Mouse (Mus musculus): ENCODE measurements around the gene Etl4. TPM values are rescaled to one million over a fixed set of nuclear protein-coding genes. Genes with fewer than 3 reads are reported as not detected.

The Etl4 gene
- total and polyA plus RNA-seq, 2 experiments: 3.5 to 5.5 TPM

DNA sequence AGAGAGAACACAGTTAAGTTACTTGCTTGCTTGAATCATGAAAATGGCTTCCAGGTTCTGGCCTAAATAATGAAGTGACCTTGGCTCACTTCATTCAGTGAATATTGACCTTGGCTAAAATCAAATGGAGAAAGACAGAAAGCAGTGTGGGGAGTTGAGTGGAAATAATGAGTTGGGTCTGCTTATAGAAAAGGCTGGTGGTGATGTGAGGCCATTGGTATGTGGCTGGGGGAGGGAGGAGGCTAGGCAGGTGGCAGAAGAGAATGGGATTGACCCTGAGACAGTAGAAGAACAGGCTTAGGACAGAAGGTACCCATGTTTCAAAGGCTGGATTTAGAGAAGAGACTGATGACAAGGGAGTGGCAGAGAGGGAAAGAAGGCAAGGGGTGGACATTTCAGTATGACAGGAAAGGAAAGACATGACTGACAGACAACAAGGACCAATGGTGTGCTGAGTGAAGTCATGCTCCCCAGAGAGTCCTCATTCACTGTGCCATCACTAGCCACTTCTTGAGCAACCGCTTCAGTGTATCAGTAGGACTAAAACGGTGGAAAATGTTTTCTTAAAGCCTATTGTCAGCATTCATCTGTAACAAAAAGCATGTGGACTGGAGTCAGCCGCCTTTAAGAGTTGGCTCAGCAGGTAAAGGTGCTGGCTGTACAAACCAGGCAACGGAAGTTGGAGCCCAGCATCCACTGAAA is 854.1 kb downstream of the Etl4 start:
- no peaks in the 10 kb centered on the region for H3K4me1 ChIP-seq (ENCODE audit: control insufficient read depth, insufficient read depth, low read length)
- 93% methylated on average over 4 of the region's 4 CpGs for WGBS

DNA sequence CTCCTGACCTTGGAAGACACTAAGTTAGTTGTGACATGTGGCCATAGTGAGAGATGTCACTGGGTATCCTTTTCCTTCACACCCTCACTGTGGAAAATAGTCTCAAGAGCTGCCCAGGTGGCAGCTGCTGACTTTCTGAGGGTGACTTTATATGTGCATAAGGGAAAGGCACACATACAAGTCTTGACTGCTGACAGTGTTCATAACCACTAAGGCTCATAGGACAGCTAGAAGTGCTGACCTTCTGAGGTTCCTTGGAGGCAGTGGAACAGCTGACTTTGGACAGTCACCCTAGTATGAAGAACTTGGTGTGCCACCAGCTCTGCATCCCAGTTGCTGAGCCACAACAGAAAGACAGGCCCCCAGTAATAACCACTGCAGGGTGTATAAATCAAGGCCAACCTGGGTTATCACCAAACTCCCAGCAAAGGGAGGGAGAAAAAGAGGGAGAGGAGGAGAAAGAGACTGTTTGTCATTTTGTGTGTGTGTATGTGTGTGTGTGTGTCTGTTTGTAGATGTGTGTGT is 855.0 kb downstream of the Etl4 start:
- TF ChIP-seq CTCF (IDR thresholded peaks at IDR 0.05; ENCODE audit: low read depth, low read length) (no peak), POLR2A (IDR thresholded peaks at IDR 0.05; ENCODE audit: extremely low read depth, insufficient read depth, low read length) (no peak)
- peaks cover 6% of the 10 kb centered on the region; the same call in 1 of the 2 replicates for H3K36me3 ChIP-seq (ENCODE audit: control insufficient read depth, insufficient read depth, low read length)
- H3K27ac ChIP-seq (replicated peaks; ENCODE audit: insufficient read depth, low read depth, low read length): no peak overlapping the region
- no peaks in the 10 kb centered on the region for H3K27me3 ChIP-seq (ENCODE audit: control insufficient read depth, insufficient read depth, low read length)
- H3K4me1 ChIP-seq (ENCODE audit: control insufficient read depth, insufficient read depth, low read length): no peaks in the 10 kb centered on the region
- DNase-seq (ENCODE audit: extremely low read depth, low read depth, low spot score): no peak
- no peak overlapping the region for H3K4me3 ChIP-seq (ENCODE audit: insufficient read depth, low read depth, low read length)
- H3K9ac ChIP-seq (ENCODE audit: low read depth, low read length): no peak overlapping the region
- no peaks in the 10 kb centered on the region for H3K79me2 ChIP-seq (ENCODE audit: control insufficient read depth, insufficient read depth, low read length)

More for the DNA sequence above, 854.1 kb downstream of the Etl4 start:
- Histone ChIP-seq H3K4me3 (ENCODE audit: insufficient read depth, low read depth, low read length) (no peak overlapping the region), H3K36me3 (ENCODE audit: control insufficient read depth, insufficient read depth, low read length) (peaks cover 6% of the 10 kb centered on the region; the same call in 1 of the 2 replicates), H3K79me2 (ENCODE audit: control insufficient read depth, insufficient read depth, low read length) (no peaks in the 10 kb centered on the region), H3K27me3 (ENCODE audit: control insufficient read depth, insufficient read depth, low read length) (no peaks in the 10 kb centered on the region), H3K9ac (ENCODE audit: low read depth, low read length) (no peak overlapping the region), H3K27ac (replicated peaks; ENCODE audit: insufficient read depth, low read depth, low read length) (no peak overlapping the region)
- DNase-seq (ENCODE audit: extremely low read depth, low read depth, low spot score): no peak
- TF ChIP-seq CTCF (IDR thresholded peaks at IDR 0.05; ENCODE audit: low read depth, low read length) (no peak), POLR2A (IDR thresholded peaks at IDR 0.05; ENCODE audit: extremely low read depth, insufficient read depth, low read length) (no peak)

DNA sequence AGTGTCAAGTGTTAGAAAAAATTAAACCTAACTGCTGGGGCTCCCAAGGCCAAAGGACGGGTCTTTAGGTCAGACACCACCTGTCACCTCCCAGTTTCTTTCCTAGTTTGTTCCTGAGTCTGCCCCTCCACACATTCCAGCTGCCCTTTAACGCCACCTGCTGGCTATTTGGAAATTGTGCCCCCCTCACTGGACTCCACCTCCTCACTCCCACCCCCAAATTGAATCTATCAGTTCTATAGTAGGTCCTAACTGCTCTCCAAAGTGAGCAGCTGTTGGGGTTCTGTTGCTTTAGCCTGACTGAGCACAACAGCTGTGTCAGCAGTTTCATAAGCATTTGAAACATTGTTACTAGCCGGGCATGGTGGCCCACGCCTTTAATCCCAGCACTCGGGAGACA is 859.1 kb downstream of the Etl4 start:
- Histone ChIP-seq H3K79me2 (ENCODE audit: control insufficient read depth, insufficient read depth, low read length) (no peaks in the 10 kb centered on the region), H3K27ac (replicated peaks; ENCODE audit: insufficient read depth, low read depth, low read length) (no peak overlapping the region), H3K36me3 (ENCODE audit: control insufficient read depth, insufficient read depth, low read length) (peaks cover 13% of the 10 kb centered on the region), H3K4me1 (ENCODE audit: control insufficient read depth, insufficient read depth, low read length) (no peaks in the 10 kb centered on the region), H3K4me3 (ENCODE audit: insufficient read depth, low read depth, low read length) (no peak overlapping the region), H3K9ac (ENCODE audit: low read depth, low read length) (no peak overlapping the region), H3K27me3 (ENCODE audit: control insufficient read depth, insufficient read depth, low read length) (no peaks in the 10 kb centered on the region)
- TF ChIP-seq POLR2A (IDR thresholded peaks at IDR 0.05; ENCODE audit: extremely low read depth, insufficient read depth, low read length): no peak
- TF ChIP-seq CTCF (IDR thresholded peaks at IDR 0.05; ENCODE audit: low read depth, low read length): peak; percentile 20; the same call in 1 of the 2 replicates
- DNase-seq (ENCODE audit: extremely low read depth, low read depth, low spot score): no peak
- 82% methylated on average over 5 of the region's 5 CpGs for WGBS

DNA sequence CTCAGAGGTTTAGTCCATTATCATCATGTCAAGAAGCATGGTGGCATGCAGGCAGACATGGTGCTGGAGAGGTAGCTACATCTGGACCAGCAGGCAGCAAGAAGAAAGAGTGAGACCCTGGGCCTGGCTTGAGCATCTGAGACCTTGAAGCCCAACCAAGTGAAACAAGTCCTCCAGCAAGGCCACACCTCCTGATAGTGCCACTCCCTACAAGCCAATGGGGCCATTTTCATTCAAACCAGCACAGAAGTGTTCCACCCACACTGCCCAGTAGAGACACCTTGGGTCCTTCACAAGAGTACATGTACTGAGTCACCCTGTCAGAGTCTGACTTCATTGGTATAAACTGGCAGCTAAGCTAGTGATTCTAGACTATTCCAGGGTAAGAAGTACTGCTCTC is 860.6 kb downstream of the Etl4 start:
- Histone ChIP-seq H3K27ac (replicated peaks; ENCODE audit: insufficient read depth, low read depth, low read length) (no peak overlapping the region), H3K9ac (ENCODE audit: low read depth, low read length) (no peak overlapping the region), H3K36me3 (ENCODE audit: control insufficient read depth, insufficient read depth, low read length) (peaks cover 13% of the 10 kb centered on the region), H3K4me1 (ENCODE audit: control insufficient read depth, insufficient read depth, low read length) (no peaks in the 10 kb centered on the region), H3K4me3 (ENCODE audit: insufficient read depth, low read depth, low read length) (no peak overlapping the region), H3K79me2 (ENCODE audit: control insufficient read depth, insufficient read depth, low read length) (no peaks in the 10 kb centered on the region), H3K27me3 (ENCODE audit: control insufficient read depth, insufficient read depth, low read length) (no peaks in the 10 kb centered on the region)
- DNase-seq (ENCODE audit: extremely low read depth, low read depth, low spot score): no peak
- TF ChIP-seq CTCF (IDR thresholded peaks at IDR 0.05; ENCODE audit: low read depth, low read length) (no peak), POLR2A (IDR thresholded peaks at IDR 0.05; ENCODE audit: extremely low read depth, insufficient read depth, low read length) (no peak)

DNA sequence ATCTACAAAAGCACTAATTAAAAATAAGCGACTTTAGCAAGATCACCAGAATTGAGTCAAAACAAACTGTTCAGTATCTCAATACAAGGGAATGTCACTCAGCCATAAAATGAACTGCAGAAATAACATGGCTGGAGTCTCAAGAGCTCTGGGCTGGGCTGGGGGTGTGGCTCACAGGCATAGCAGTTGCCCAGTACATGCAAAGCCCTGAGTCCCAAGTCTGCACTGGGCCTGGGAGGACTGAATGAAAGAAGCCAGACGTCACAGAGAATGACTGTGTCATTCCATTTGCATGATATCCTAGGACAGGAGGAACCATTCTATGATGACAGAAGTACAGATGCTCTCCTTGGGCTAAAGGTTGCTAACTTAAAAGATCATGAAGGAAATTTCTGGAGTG is 864.9 kb downstream of the Etl4 start:
- Histone ChIP-seq H3K36me3 (ENCODE audit: control insufficient read depth, insufficient read depth, low read length) (peaks cover 7% of the 10 kb centered on the region), H3K27me3 (ENCODE audit: control insufficient read depth, insufficient read depth, low read length) (no peaks in the 10 kb centered on the region), H3K9ac (ENCODE audit: low read depth, low read length) (no peak overlapping the region), H3K27ac (replicated peaks; ENCODE audit: insufficient read depth, low read depth, low read length) (no peak overlapping the region), H3K79me2 (ENCODE audit: control insufficient read depth, insufficient read depth, low read length) (no peaks in the 10 kb centered on the region), H3K4me1 (ENCODE audit: control insufficient read depth, insufficient read depth, low read length) (no peaks in the 10 kb centered on the region), H3K4me3 (ENCODE audit: insufficient read depth, low read depth, low read length) (no peak overlapping the region)
- 81% methylated on average over 2 of the region's 2 CpGs for WGBS
- TF ChIP-seq CTCF (IDR thresholded peaks at IDR 0.05; ENCODE audit: low read depth, low read length) (no peak), POLR2A (IDR thresholded peaks at IDR 0.05; ENCODE audit: extremely low read depth, insufficient read depth, low read length) (no peak)
- DNase-seq (ENCODE audit: extremely low read depth, low read depth, low spot score): no peak

DNA sequence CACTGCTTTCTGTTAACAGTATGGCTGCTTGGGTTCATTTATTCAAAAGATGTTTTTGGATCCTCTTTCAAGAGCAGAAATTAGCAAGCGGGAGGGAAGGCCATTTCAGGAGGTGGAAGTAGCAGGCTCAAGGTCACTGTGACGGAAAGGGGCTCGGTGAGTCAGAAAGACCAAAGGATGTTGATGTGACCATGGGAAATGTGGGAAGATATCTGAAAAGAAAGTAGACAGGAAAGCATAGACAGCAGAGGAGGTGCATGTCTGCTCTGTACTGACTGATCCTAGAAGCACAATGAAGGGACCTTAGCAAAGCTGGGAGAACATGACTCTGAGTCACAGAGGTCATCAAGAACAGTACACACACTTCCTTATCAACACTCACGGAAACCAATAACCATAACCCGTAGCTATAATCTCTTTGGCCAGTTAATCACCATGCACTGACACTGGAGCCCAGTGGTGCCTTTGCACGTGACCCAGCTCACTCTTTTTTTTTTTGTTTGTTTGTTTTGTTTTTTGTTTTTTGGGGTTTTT is 866.7 kb downstream of the Etl4 start:
- Histone ChIP-seq H3K27me3 (ENCODE audit: control insufficient read depth, insufficient read depth, low read length) (no peaks in the 10 kb centered on the region), H3K27ac (replicated peaks; ENCODE audit: insufficient read depth, low read depth, low read length) (no peak overlapping the region), H3K4me1 (ENCODE audit: control insufficient read depth, insufficient read depth, low read length) (no peaks in the 10 kb centered on the region), H3K36me3 (ENCODE audit: control insufficient read depth, insufficient read depth, low read length) (peaks cover 7% of the 10 kb centered on the region), H3K79me2 (ENCODE audit: control insufficient read depth, insufficient read depth, low read length) (no peaks in the 10 kb centered on the region), H3K4me3 (ENCODE audit: insufficient read depth, low read depth, low read length) (no peak overlapping the region), H3K9ac (ENCODE audit: low read depth, low read length) (no peak overlapping the region)
- peak; percentile 10 for DNase-seq (ENCODE audit: extremely low read depth, low read depth, low spot score)
- TF ChIP-seq POLR2A (IDR thresholded peaks at IDR 0.05; ENCODE audit: extremely low read depth, insufficient read depth, low read length): no peak
- no peak for TF ChIP-seq CTCF (IDR thresholded peaks at IDR 0.05; ENCODE audit: low read depth, low read length)
- 85% methylated on average over 6 of the region's 6 CpGs for WGBS
